Mouse (Mus musculus) B cell, adult 67 days (primary cell): Measurements from ENCODE around the gene Cmah. TPM values are rescaled to one million over a fixed set of nuclear protein-coding genes. Genes with fewer than 3 reads are reported as not detected.

Experiments
- total RNA-seq, 2 experiments: library from RNA; stranded (reverse); gene quantifications; 4 replicates each; pipeline ENCODE4 v1.2.4; 2023

Gene Cmah
- total RNA-seq = 100 to 1,000 TPM; 269 to 330 TPM

DNA sequence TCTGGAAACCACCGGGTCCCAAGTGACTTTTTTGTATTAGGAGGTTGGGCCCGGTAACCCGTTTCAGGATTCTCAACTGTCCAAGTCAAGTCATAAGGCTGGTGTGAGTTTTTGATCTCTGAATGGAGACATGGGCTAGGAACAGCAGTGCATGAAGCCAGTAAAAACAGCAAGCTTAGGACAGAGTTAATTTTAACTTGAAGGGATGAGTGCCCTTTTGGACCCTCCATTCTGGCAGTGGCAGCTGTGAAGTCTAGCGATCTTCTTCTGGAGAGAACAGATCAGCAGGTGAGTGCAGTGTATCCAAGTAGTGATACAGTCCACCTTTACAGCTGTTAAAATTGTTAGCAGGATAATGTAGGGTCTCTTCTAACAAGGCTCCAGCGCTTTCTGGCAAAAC, at the start of gene Cmah:
Gene Cmah, plus strand, starts transcription at position 204 of the 400 bp plus-strand sequence.

DNA sequence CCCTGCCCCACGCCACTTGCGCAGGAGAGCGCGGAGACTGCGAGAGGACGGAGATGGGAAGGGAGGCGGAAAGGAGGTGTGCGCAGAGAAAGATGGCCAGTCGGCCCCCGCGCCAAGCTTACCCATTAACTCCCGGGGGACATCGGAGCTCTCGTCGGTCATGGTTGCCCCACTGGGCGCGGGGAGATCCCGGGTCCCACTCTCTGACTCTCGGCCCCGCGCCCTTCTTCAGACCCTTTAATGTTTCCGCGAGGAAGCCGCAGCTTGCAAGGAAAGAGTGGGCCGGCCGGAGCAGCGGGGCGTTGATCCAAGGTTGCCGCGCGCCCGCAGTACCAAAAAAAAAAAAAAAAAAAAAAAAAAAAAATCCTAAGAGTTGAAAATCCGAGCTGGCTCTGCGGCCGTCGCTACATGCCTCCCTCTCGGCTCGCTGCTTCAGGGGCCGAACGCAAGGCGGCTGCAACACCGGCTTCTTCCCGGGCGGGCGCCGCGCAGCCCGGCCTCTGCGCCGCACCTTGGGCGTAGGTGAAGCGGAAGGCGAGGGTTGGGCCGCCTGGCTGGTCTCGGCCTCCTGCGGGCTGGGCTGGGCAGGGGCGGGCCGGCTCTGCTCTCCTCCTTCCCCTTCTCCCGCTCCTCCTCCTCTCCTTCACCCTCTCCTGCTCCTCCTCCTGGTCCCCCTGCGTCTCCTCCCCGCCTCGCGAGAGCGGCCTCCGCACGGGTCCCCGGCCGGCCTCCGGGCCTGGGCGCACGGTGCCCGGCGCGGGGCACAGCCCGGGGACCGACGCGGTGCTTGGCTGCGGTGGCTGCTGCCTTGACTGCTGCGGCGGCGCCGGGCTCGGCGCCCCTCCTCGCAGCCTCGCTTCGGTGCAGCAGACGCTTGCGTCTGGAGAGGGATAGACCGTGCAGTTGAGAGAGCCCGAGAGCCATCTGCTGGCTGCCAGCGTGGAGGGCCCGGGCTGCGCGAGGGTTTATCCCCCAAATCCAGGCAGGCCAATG, 46.5 kb upstream of the Cmah start, which contains the start of gene Carmil1:
Gene Carmil1, minus strand, starts transcription at position 357 of the 993 bp plus-strand sequence.

Other genes with a start within 250 kb of the Cmah start
- gene Carmil1, start 46.6 kb upstream of the Cmah start, total RNA-seq = 10 to 100 TPM; 38.7 to 39.9 TPM